Mouse (Mus musculus): ENCODE data around the gene Pde5a. TPM values are rescaled to one million over a fixed set of nuclear protein-coding genes. Genes with fewer than 3 reads are reported as not detected.

The Pde5a gene
- total and polyA plus RNA-seq, 3 experiments, result not detected

DNA sequence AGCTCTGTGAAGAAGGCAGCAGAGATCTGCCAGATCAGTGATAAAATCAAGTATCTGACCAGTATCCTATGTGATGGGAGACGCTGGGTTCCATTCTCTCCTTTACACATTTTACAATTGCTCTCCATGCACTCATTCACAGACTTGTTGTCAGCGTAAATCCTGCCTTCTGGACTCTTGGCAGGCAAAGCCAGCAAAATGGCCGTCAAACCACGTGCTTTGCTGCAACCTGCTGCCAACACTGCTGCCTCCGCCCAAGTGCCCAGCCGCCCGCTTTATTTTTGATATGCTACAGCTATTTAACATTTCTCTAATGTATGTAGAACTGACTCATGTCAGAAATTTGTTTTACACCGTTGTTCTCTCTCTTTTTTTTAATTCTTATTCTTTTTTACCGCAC, 59.6 kb downstream of the Pde5a start:
- TF ChIP-seq MYC (IDR thresholded peaks at IDR 0.05; ENCODE audit: low read depth, low read length), result no peak
- TF ChIP-seq NRF1 (IDR thresholded peaks at IDR 0.05; ENCODE audit: insufficient read depth, low read depth, low read length, poor library complexity, severe bottlenecking), result no peak
- TF ChIP-seq E2F4 (IDR thresholded peaks at IDR 0.05; ENCODE audit: borderline replicate concordance, low read depth, low read length), result no peak
- no peak for TF ChIP-seq JUND (IDR thresholded peaks at IDR 0.05; ENCODE audit: low read depth, low read length)
- TF ChIP-seq TBP (IDR thresholded peaks at IDR 0.05; ENCODE audit: low read depth, low read length), result no peak
- no peak for TF ChIP-seq SMC3 (IDR thresholded peaks at IDR 0.05; ENCODE audit: low read depth, low read length)
- no peak for TF ChIP-seq ZMIZ1 (IDR thresholded peaks at IDR 0.05; ENCODE audit: low read depth, low read length)
- no peak for TF ChIP-seq RCOR1 (IDR thresholded peaks at IDR 0.05; ENCODE audit: low read depth, low read length)
- TF ChIP-seq EP300 (IDR thresholded peaks at IDR 0.05; ENCODE audit: low read depth in 1 of 2, low read length in 2 of 2), result no peak
- DNase-seq (ENCODE audit: low read depth, low spot score), result no peak
- no peaks in the 10 kb centered on the region for H3K4me1 ChIP-seq (ENCODE audit: control insufficient read depth in 1 of 2, insufficient read depth in 2 of 2, low read length in 2 of 2)
- H3K27me3 ChIP-seq (ENCODE audit: control insufficient read depth in 1 of 2, insufficient read depth in 2 of 2, low read length in 2 of 2), result no peaks in the 10 kb centered on the region; a peak in 1 of 4 replicates
- no peaks in the 10 kb centered on the region for H3K9me3 ChIP-seq (replicated peaks; ENCODE audit: insufficient read depth, low read length)
- H3K4me3 ChIP-seq (ENCODE audit: control insufficient read depth in 1 of 2, insufficient read depth in 1 of 2, low read depth in 2 of 2, low read length in 2 of 2), result no peak overlapping the region
- no peaks in the 10 kb centered on the region for H3K36me3 ChIP-seq (ENCODE audit: control insufficient read depth in 1 of 2, insufficient read depth in 2 of 2, low read length in 2 of 2)
- no peak overlapping the region for H3K27ac ChIP-seq (ENCODE audit: control insufficient read depth, low read depth, low read length)
- H3K9ac ChIP-seq (ENCODE audit: control insufficient read depth, low read depth, low read length, poor library complexity, severe bottlenecking), result no peak overlapping the region
- H3K79me2 ChIP-seq (ENCODE audit: control insufficient read depth, insufficient read depth, low read length, poor library complexity), result no peaks in the 10 kb centered on the region

- H3K36me3 ChIP-seq (ENCODE audit: control insufficient read depth in 1 of 2, insufficient read depth in 2 of 2, low read length in 2 of 2), result no peaks in the 10 kb centered on the region
These were observed 60.8 kb downstream of the Pde5a start for GRCm38 (mm10) chr3:122789544-122789943.

More at GRCm38 (mm10) chr3:122789544-122789943, 60.8 kb downstream of the Pde5a start:
- Histone ChIP-seq H3K9ac (ENCODE audit: control insufficient read depth, low read depth, low read length, poor library complexity, severe bottlenecking) (no peak overlapping the region), H3K79me2 (ENCODE audit: control insufficient read depth, insufficient read depth, low read length, poor library complexity) (no peaks in the 10 kb centered on the region), H3K4me3 (ENCODE audit: control insufficient read depth in 1 of 2, insufficient read depth in 1 of 2, low read depth in 2 of 2, low read length in 2 of 2) (no peak overlapping the region), H3K9me3 (replicated peaks; ENCODE audit: insufficient read depth, low read length) (no peaks in the 10 kb centered on the region), H3K4me1 (ENCODE audit: control insufficient read depth in 1 of 2, insufficient read depth in 2 of 2, low read length in 2 of 2) (no peaks in the 10 kb centered on the region), H3K27ac (ENCODE audit: control insufficient read depth, low read depth, low read length) (no peak overlapping the region), H3K27me3 (ENCODE audit: control insufficient read depth in 1 of 2, insufficient read depth in 2 of 2, low read length in 2 of 2) (no peaks in the 10 kb centered on the region)
- no peak for DNase-seq (ENCODE audit: low read depth, low spot score)
- TF ChIP-seq TBP (IDR thresholded peaks at IDR 0.05; ENCODE audit: low read depth, low read length) (no peak), NELFE (IDR thresholded peaks at IDR 0.05; ENCODE audit: low read depth, low read length) (no peak), MEF2A (IDR thresholded peaks at IDR 0.05; ENCODE audit: extremely low read depth, insufficient replicate concordance, low read depth, low read length, poor library complexity, severe bottlenecking) (no peak), TCF12 (IDR thresholded peaks at IDR 0.05; ENCODE audit: low read depth, low read length) (no peak), ZMIZ1 (IDR thresholded peaks at IDR 0.05; ENCODE audit: low read depth, low read length) (no peak), POLR2A (IDR thresholded peaks at IDR 0.05; ENCODE audit: control insufficient read depth in 1 of 2, insufficient read depth in 1 of 2, low read depth in 1 of 2, low read length in 2 of 2, poor library complexity in 1 of 2) (no peak), USF1 (IDR thresholded peaks at IDR 0.05; ENCODE audit: low read depth, low read length) (no peak), MAFK (IDR thresholded peaks at IDR 0.05; ENCODE audit: borderline replicate concordance, low read depth, low read length) (no peak), CHD2 (IDR thresholded peaks at IDR 0.05; ENCODE audit: low read length) (no peak), NRF1 (IDR thresholded peaks at IDR 0.05; ENCODE audit: insufficient read depth, low read depth, low read length, poor library complexity, severe bottlenecking) (no peak), ZNF384 (IDR thresholded peaks at IDR 0.05; ENCODE audit: low read depth, low read length) (no peak), MXI1 (IDR thresholded peaks at IDR 0.05; ENCODE audit: low read depth, low read length) (no peak), GATA1 (IDR thresholded peaks at IDR 0.05; ENCODE audit: low read depth, low read length) (no peak), MAX (IDR thresholded peaks at IDR 0.05; ENCODE audit: low read length) (no peak), MYB (IDR thresholded peaks at IDR 0.05; ENCODE audit: low read depth, low read length) (no peak), CHD1 (IDR thresholded peaks at IDR 0.05; ENCODE audit: low read depth, low read length) (no peak), USF2 (IDR thresholded peaks at IDR 0.05; ENCODE audit: borderline replicate concordance in 1 of 2, insufficient read depth in 1 of 2, low read depth in 1 of 2, low read length in 2 of 2) (no peak)
